Mouse (Mus musculus): Measurements from ENCODE around the gene Mfn1.

DNA sequence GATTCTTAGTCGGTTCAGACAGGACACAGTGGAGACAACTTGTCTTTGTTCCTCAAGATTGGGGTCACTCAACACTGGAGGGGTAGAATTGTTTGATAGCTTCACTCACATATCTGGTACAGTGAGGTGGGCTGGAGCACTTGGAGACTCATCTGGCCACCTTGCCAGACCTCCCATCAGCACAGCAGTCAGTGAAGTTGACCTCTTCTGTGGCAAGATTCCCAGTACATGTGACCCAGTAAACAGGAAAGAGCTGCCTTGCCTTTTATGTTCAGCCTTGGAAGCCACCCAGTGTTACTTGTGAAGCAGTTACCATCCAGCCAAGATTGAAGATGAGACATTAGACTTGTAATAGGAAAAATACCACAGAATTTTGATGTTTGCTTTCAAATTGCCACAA lies 8.3 kb downstream of the Mfn1 start:
- TF ChIP-seq CTCF (IDR thresholded peaks at IDR 0.05; ENCODE audit: low read depth, low read length) (no peak), POLR2A (IDR thresholded peaks at IDR 0.05; ENCODE audit: borderline replicate concordance, low read depth, low read length) (no peak)
